Mouse (Mus musculus) thymus, adult 2 months (tissue): ENCODE results near the gene Bpifa1.

Experiments used
- CTCF ChIP-seq: fragments of 200-500 bp; IDR thresholded peaks from 2 replicates; pipeline ENCODE4 v1.5.1; 2012; ENCODE audit warnings: mild to moderate bottlenecking, control low read depth, low read length, moderate library complexity, borderline replicate concordance; ENCODE audit not compliant: control insufficient read depth, poor library complexity, insufficient read depth; ENCODE audit errors: extremely low read depth
- POLR2A ChIP-seq: fragments of 200-500 bp; IDR thresholded peaks from 2 replicates; pipeline ENCODE4 v1.6.1; 2012; ENCODE audit warnings: mild to moderate bottlenecking, low read length, control low read depth, moderate library complexity; ENCODE audit not compliant: control insufficient read depth, poor library complexity, insufficient read depth; ENCODE audit errors: extremely low read depth

DNA sequence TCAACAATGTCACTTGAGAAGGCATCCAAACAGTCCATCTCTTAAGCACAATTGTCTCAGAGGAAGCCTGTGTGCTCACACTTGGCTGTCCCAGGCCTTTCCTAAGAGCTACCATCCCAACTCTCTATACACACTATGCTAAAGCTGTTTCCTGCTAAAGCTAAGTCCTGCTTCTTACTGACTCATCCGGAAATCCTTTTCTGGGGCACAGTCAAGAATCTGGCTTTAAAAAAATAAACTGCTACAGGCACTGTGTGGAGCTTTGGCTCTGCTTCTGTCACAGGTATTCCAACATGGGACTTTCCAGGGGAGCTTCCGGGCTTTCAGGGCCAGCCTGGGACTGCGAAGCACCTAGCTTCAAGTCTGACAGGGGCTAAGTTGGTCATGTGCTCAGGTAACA, 43.1 kb downstream of the Bpifa1 start:
- TF ChIP-seq CTCF (no peak), POLR2A (no peak)
